Mouse (Mus musculus): Measurements from ENCODE around the gene Mt3.

- no peak for TF ChIP-seq CTCF (IDR thresholded peaks at IDR 0.05; ENCODE audit: low read depth, low read length)
- TF ChIP-seq POLR2AphosphoS5 (IDR thresholded peaks at IDR 0.05; ENCODE audit: insufficient replicate concordance, low read depth, low read length) = no peak
Measured at GRCm38 (mm10) chr8:94191101-94191691, 38.8 kb downstream of the Mt3 start.

Data from G1E (cell line).